Mouse (Mus musculus) ES-Bruce4 (cell line): ENCODE data around the gene Umad1. TPM values are rescaled to one million over a fixed set of nuclear protein-coding genes. Genes with fewer than 3 reads are reported as not detected.
A peak's percentile ranks its signal among the peaks of the same experiment; 100 is the strongest.

ENCODE experiments used
- H3K27ac ChIP-seq: 2 replicates; pipeline ENCODE4 v1.5.1; 2012; ENCODE audit warnings: low read length, inconsistent platforms; ENCODE audit not compliant: insufficient read depth
- H3K27me3 ChIP-seq: 2 replicates; pipeline ENCODE4 v1.6.1; 2012; ENCODE audit warnings: mild to moderate bottlenecking, low read length, inconsistent platforms; ENCODE audit not compliant: control insufficient read depth, poor library complexity, insufficient read depth, severe bottlenecking
- H3K36me3 ChIP-seq: 2 replicates; pipeline ENCODE4 v1.6.1; 2012; ENCODE audit warnings: inconsistent platforms, mild to moderate bottlenecking, low read length, moderate library complexity; ENCODE audit not compliant: control insufficient read depth, poor library complexity, insufficient read depth, severe bottlenecking
- H3K4me1 ChIP-seq: one replicate; pipeline ENCODE4 v1.8.1; 2011; ENCODE audit warnings: low read length; ENCODE audit not compliant: control insufficient read depth, insufficient read depth
- H3K4me3 ChIP-seq: 2 replicates; pipeline ENCODE4 v1.5.1; 2011; ENCODE audit warnings: low read depth, mild to moderate bottlenecking, low read length
- H3K9ac ChIP-seq: 2 replicates; pipeline ENCODE4 v1.6.1; 2012; ENCODE audit warnings: low read depth, mild to moderate bottlenecking, inconsistent platforms; ENCODE audit not compliant: poor library complexity, severe bottlenecking
- H3K9me3 ChIP-seq: replicated peaks from 2 replicates; pipeline ENCODE4 v1.6.1; 2012; ENCODE audit warnings: mild to moderate bottlenecking, low read length, inconsistent platforms; ENCODE audit not compliant: control insufficient read depth, poor library complexity, insufficient read depth, severe bottlenecking
- CTCF ChIP-seq: IDR thresholded peaks from one replicate; pipeline ENCODE4 v1.8.1; 2011; ENCODE audit warnings: low read depth, low read length
- EP300 ChIP-seq: IDR thresholded peaks from 2 replicates; pipeline ENCODE4 v1.6.1; 2011; ENCODE audit warnings: low read depth, low read length; ENCODE audit not compliant: insufficient read depth
- POLR2A ChIP-seq: IDR thresholded peaks from one replicate; pipeline ENCODE4 v1.8.1; 2011; ENCODE audit warnings: low read length; ENCODE audit not compliant: insufficient read depth
- polyA plus RNA-seq: library from polyadenylated mRNA; stranded (reverse); fragments of >200 nt; gene quantifications from 2 replicates; pipeline ENCODE4 v1.2.4, GENCODE M21; 2011; ENCODE audit warnings: low read depth; ENCODE audit not compliant: missing spikeins, insufficient read depth, insufficient read length

The Umad1 gene
- polyA plus RNA-seq, 1 experiment, result 2.5 TPM

GRCm38 (mm10) chr6:8333380-8333779, 74.3 kb downstream of the Umad1 start:
- no peaks in the 10 kb centered on the region for H3K4me1 ChIP-seq
- no peaks in the 10 kb centered on the region for H3K36me3 ChIP-seq
- no peak overlapping the region for H3K4me3 ChIP-seq

GRCm38 (mm10) chr6:8336487-8337390, 77.7 kb downstream of the Umad1 start:
- TF ChIP-seq EP300 (no peak), CTCF (no peak), POLR2A (no peak)
- H3K36me3 ChIP-seq, result no peaks in the 10 kb centered on the region
- no peaks in the 10 kb centered on the region for H3K4me1 ChIP-seq
- H3K27ac ChIP-seq, result no peak overlapping the region
- H3K9ac ChIP-seq, result no peak overlapping the region
- H3K27me3 ChIP-seq, result no peaks in the 10 kb centered on the region
- no peaks in the 10 kb centered on the region for H3K9me3 ChIP-seq
- H3K4me3 ChIP-seq, result no peak overlapping the region

More at GRCm38 (mm10) chr6:8333380-8333779, 74.3 kb downstream of the Umad1 start:
- Histone ChIP-seq H3K27ac (no peak overlapping the region), H3K9me3 (no peaks in the 10 kb centered on the region), H3K9ac (no peak overlapping the region), H3K27me3 (no peaks in the 10 kb centered on the region)
- TF ChIP-seq EP300 (no peak), CTCF (no peak), POLR2A (no peak)

GRCm38 (mm10) chr6:8339453-8339852, 80.4 kb downstream of the Umad1 start:
- no peaks in the 10 kb centered on the region for H3K9me3 ChIP-seq
- no peaks in the 10 kb centered on the region for H3K27me3 ChIP-seq
- H3K9ac ChIP-seq, result no peak overlapping the region
- H3K4me3 ChIP-seq, result no peak overlapping the region
- H3K4me1 ChIP-seq, result no peaks in the 10 kb centered on the region
- H3K36me3 ChIP-seq, result no peaks in the 10 kb centered on the region
- TF ChIP-seq CTCF, result no peak
- no peak for TF ChIP-seq POLR2A
- no peak for TF ChIP-seq EP300
- H3K27ac ChIP-seq, result no peak overlapping the region

- TF ChIP-seq CTCF (no peak), EP300 (no peak), POLR2A (no peak)
- no peaks in the 10 kb centered on the region for H3K36me3 ChIP-seq
- H3K4me3 ChIP-seq, result no peak overlapping the region
- H3K4me1 ChIP-seq, result no peaks in the 10 kb centered on the region
- no peaks in the 10 kb centered on the region for H3K27me3 ChIP-seq
- H3K9me3 ChIP-seq, result no peaks in the 10 kb centered on the region
- no peak overlapping the region for H3K9ac ChIP-seq
- no peak overlapping the region for H3K27ac ChIP-seq
Observed at GRCm38 (mm10) chr6:8343271-8343670, 84.2 kb downstream of the Umad1 start.

GRCm38 (mm10) chr6:8345219-8345856, 86.2 kb downstream of the Umad1 start:
- H3K36me3 ChIP-seq, result no peaks in the 10 kb centered on the region
- H3K4me1 ChIP-seq, result no peaks in the 10 kb centered on the region
- no peaks in the 10 kb centered on the region for H3K9me3 ChIP-seq
- no peak for TF ChIP-seq CTCF
- no peak for TF ChIP-seq POLR2A
- TF ChIP-seq EP300, result peak; percentile 84
- H3K9ac ChIP-seq, result no peak overlapping the region
- H3K27me3 ChIP-seq, result no peaks in the 10 kb centered on the region
- H3K27ac ChIP-seq, result peak overlapping the region; percentile 76
- no peak overlapping the region for H3K4me3 ChIP-seq

GRCm38 (mm10) chr6:8347154-8347553, 88.1 kb downstream of the Umad1 start:
- Histone ChIP-seq H3K4me3 (no peak overlapping the region), H3K9ac (no peak overlapping the region), H3K4me1 (no peaks in the 10 kb centered on the region), H3K36me3 (no peaks in the 10 kb centered on the region), H3K27me3 (no peaks in the 10 kb centered on the region), H3K27ac (no peak overlapping the region), H3K9me3 (no peaks in the 10 kb centered on the region)
- TF ChIP-seq POLR2A, result no peak
